Mouse (Mus musculus) cerebellum, adult 9-10 months (tissue): ENCODE data around the gene Celf5.

Experiments used
- DNase-seq: peaks from one replicate; pipeline ENCODE4 v3.0.0; 2022

Gene Celf5

GRCm38 (mm10) chr10:81472403-81473002 is 10.0 kb downstream of the Celf5 start:
- no peak for DNase-seq

- no peak for DNase-seq
These were observed 12.1 kb downstream of the Celf5 start for GRCm38 (mm10) chr10:81470454-81470853.

GRCm38 (mm10) chr10:81469253-81469652 is 13.3 kb downstream of the Celf5 start:
- no peak for DNase-seq

DNA sequence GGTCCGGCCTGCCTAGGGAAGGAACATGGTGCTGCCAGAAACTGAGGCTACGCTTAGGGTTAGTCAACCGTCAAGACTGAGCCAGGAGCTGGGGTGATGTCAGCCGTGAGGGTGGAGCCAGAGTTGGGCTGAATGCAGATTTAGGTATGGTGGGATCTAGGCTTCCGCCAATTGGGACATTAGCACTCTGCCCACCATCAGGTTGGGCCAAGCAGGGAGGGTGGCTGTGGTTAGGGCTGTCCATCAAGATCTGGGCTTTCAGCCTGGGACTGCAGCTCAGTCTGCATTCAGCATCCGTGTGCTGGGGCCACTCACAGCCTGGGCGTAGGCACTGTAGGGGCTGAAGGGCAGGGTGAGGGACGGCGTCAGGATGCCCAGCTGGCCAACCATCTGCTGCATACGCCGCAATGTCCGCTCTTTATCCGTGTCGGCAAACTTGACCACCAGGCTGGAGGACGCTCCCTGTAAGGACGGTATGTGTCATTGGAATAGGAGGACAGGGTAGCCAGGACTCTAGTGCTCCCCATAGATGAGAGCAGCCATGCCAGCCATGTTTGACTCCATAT is 14.8 kb downstream of the Celf5 start:
- DNase-seq: no peak

DNA sequence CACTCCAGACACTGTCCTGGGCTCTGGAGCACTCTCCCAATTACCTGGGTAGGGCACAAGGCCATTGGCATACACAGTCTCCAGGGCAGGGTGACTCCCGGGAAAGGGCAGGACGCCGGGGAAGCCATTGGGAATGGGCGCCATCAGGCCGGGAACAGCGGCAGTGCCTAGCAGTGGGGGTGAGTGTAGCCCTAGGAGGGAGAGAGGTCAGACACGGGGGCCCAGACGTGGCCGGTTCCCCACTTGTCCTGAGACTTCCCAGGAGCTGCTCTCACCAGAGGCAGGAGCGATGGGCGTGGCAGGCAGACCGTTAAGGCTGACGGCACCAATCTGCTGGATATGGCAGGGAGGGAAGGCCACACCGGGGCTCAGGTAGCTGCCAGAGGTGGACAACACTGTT is 15.6 kb downstream of the Celf5 start:
- DNase-seq: no peak

- no peak for DNase-seq
These were observed 16.4 kb downstream of the Celf5 start for GRCm38 (mm10) chr10:81466066-81466465.

DNA sequence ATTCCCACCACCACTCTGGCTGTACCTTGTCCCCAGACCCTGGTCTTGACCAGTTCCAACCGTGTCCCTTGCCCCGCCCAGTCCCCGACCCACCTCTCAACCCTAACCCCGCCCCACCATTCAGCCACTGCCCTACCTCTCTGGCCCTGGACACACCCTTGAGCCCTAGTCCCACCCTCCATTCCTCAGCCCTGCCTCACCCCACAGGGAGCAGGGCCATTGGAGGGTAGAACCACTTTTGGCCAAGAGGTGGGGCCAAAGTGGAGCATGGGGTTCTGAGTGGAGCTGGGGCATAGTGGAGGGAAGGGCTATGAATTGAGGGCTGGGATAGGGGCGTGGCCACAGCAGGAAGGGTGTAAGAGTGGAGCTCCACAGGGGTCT is 17.3 kb downstream of the Celf5 start:
- no peak for DNase-seq

- no peak for DNase-seq
These were observed 17.9 kb downstream of the Celf5 start for GRCm38 (mm10) chr10:81464405-81465264.

DNA sequence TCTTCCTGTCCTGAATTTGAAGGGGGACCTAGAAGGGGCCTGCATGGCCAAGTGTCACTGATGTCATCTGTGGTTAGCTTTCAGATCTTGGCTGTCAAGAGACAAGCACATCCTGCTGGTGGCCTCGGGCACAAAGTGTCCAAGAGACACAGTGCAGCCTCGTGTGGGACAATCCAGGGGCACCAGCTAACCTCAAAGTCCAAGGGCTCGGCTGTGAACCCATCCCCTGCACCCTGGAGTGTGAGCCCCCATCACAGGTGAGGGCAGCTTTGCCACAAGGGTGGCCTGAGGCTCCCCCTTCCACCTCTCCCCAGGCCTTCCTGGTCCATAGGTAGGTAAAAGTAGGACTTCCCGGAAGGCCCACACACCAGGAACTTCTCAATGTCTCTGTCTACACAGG is 19.0 kb downstream of the Celf5 start:
- DNase-seq: no peak

- DNase-seq: no peak
These were observed 19.6 kb downstream of the Celf5 start for GRCm38 (mm10) chr10:81462917-81463316.

- DNase-seq: no peak
These were observed 20.1 kb downstream of the Celf5 start for GRCm38 (mm10) chr10:81462415-81462804.

DNA sequence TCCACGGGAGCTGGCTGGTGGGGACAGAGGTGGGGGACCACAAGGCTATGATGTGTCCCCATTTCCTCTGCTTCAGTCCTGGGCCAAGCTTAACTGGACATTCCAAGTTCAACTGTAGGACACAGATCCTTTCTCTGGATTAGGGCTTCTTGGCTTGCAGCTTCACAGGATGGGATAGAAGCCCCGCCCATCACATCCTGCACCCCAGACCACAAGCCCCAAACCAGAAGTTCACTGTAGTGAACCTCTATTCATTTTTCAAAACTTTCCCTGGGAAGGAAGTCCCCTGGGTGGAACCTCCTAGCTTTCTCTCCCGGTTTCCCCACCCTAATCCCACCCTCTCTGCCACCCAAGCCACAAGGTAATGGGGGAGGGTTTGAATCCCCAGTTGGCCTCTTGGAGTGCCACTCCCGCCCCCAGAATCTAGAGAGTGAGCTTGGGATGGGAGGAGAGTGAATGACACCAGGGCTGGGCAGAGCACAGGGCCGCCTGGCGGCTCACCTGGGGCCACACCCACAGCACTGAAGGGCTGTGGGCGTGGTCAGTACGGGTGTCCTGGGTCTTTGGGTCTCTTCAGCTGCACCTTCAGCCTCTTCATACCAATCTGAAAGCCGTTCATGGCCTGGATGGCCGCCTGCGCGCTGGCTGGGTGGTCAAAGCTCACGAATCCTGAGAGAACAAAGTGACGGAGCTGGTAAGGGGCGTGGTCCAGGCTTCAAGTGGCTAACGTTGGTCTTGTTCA is 20.7 kb downstream of the Celf5 start:
- DNase-seq: no peak

- DNase-seq: no peak
These were observed 21.6 kb downstream of the Celf5 start for GRCm38 (mm10) chr10:81460951-81461350.

- no peak for DNase-seq
These were observed 22.0 kb downstream of the Celf5 start for GRCm38 (mm10) chr10:81460471-81460870.

GRCm38 (mm10) chr10:81459399-81459798 is 23.1 kb downstream of the Celf5 start:
- no peak for DNase-seq

- DNase-seq: no peak
These were observed 24.2 kb downstream of the Celf5 start for GRCm38 (mm10) chr10:81458267-81458666.

DNA sequence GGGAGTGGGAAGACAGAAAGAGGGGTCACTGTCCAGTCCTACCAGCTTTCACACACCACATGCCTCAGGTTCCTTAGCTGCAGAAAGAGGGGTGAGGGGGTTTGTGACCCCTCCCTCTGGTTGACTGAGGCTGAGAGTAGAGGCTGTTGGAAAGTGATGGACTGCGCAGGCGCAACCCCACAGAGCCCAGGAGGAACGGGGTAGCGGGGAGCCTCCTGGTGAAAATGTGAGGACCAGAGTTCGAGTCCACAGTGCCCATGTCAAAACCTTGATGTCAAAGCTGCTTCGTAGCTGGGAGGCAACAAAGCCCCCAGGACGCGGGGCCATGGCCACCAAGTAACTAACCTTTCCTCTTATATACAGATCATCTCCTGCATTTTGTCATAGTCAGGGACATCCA is 24.9 kb downstream of the Celf5 start:
- no peak for DNase-seq

- no peak for DNase-seq
These were observed 25.4 kb downstream of the Celf5 start for GRCm38 (mm10) chr10:81456983-81457563.

DNA sequence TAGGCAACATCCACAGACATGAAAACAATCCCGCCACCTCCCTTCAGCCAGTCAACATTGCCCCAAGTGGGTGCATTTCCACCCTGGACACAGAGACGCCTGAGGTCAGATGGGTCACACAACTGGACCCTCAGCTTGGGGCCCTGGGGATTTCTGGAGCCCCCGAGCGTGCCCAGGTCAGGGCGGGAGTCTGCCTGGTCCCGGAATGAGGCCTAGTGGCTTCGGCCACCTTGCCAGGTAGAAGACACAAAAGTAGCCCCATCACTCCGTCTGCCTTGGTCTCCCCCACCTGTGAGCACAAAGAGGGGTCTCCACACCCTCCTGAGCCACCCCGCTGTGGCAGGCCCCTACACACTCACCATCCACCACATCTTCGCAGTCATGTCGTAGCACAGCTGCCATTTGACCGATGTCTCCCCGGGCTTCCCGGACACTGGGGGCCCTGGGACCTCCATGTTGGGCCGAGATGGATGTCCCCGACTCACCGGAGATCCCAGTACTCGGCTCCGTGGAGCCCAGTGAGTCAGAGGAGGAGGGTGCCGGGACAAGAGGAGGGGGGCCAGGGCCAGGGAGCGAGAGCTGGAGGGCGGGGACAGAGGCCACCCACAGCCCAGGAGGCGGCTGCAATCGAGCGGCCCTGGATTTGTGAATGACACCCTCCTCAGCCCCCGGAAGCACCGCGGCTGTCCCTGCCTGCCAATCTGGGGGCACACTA is 27.2 kb downstream of the Celf5 start, which contains the start of gene Nfic:
Nfic (minus strand) TSS at position 455 of the 715 bp plus-strand sequence.
- DNase-seq: no peak

DNA sequence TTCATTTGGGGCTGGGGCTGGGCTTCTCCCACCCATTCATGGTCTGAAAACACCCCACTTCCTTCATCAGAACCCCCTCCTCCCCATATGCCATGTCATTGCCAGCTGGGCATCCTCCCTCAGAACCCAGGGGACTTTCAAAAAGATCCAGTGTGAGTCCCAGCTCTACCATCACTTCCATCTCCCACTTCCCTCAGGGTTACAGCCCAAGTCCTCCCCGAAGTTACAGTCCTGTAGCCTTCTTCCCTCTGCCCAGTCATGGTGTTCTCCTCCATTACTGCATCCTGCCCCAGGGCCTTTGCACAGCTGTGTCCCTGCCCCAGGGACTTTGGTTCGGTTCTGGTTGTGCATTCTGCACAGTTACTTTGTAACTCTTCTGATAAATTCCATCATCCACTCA is 28.4 kb downstream of the Celf5 start:
- DNase-seq: no peak

GRCm38 (mm10) chr10:81452947-81453288 is 29.6 kb downstream of the Celf5 start:
- no peak for DNase-seq

DNA sequence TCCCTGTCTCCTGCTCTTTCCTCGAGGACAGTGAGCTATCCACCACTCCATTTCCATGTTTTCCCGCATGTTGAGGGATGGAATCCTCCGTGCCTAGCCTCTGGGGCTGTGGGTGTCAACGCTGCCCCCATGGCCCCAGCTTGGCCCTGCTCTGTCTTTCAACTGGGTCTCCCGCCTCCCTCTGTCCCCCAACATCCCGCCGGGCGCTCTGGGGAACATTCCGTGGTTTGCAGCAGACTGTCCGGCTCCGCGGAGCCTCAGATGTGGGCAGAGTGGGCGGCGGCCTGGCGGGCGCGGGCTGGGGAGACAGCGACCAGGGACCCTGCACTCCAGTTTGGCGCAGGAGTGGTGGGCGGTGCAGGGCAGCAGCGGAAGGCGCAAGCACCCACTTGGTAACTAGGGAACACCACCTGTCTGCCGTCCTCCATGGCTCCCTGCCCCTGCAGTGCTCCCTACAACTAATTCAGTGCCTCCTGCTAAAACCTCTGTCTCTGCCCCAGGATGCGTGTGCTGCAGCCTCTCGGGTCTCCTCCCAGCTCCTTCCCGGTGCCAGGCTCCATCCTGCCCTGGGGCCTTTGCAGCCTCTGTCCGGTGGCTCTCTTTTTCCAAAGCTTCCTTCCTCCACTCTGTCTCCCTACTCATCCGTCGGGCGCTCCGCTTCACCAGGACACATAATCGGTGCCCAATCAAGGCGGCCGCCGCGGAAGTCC is 30.1 kb downstream of the Celf5 start:
- DNase-seq: no peak
